Mouse (Mus musculus): ENCODE measurements around the gene Cela3b. TPM values are rescaled to one million over a fixed set of nuclear protein-coding genes. Genes with fewer than 3 reads are reported as not detected.

The Cela3b gene
- total RNA-seq (2023) = 0.64 TPM

DNA sequence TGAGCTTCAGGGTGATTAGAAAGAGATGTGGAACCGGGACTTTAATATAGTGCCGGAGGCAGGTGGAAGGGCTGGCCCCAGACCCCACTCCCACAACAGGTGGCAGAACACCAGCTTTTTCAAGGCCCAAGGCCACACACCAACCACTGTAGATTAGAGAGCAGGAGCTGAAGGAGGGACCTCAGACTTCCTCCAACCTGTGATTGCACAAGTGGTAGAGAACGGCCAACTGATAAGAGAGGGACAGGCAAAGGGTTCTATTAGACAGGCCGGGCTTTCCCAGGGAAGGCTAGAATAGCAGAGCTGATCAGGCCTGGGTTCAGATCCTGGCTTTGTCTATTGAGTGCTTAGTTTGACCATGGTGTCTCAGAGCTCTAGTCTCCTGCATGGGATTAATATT lies at the start of gene Cela3b:
TSS of gene Cela3b (minus strand) at position 39 of the 400 bp plus-strand sequence.

GRCm38 (mm10) chr4:137468260-137469080 lies 38.1 kb upstream of the Cela3b start, which contains the start of gene Hspg2:
TSS of gene Hspg2 (plus strand) at chr4:137468769.

DNA sequence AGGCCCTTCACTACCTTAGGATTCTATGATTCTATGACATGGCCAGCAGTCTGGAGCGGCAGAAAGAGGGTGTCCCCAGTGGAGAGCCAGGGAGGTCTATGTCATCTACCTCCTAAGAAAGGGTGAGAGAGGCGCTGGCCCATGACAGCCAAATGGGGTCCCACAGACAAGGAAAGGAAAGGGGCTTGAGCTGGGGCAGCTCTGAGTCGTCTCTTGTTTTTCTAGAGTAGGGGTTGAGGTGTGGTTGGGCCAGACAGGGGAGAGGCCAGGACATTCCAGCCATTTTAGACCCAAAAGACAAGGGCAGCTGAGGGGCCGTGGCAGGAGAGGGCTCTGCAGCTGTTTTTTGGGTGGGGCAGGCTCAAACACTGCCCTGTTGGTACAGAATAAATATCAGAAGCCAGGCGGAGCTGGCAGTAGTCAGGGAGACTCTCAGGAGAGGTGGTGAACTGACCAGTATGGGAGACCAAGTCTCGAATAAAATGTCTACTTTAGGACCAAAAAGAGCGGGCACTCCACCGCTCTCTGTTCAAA lies 23.0 kb upstream of the Cela3b start, which contains the start of gene 1700013G24Rik:
TSS of gene 1700013G24Rik (plus strand) at position 51 of the 534 bp plus-strand sequence.

GRCm38 (mm10) chr4:137409691-137410090 lies 20.6 kb downstream of the Cela3b start, which contains the start of gene Cela3a:
TSS of gene Cela3a (minus strand) at chr4:137409791.

Other genes with a start within 250 kb of the Cela3b start
- gene Wnt4, start 153.1 kb downstream of the Cela3b start, total RNA-seq (2023) = not detected
- gene Cdc42, start 72.8 kb downstream of the Cela3b start, total RNA-seq (2023) = 381 TPM
- gene Cela3a, start 20.7 kb downstream of the Cela3b start, total RNA-seq (2023) = not detected
- not detected for gene 1700013G24Rik, start 22.7 kb upstream of the Cela3b start, total RNA-seq (2023)
- gene Hspg2, start 38.2 kb upstream of the Cela3b start, total RNA-seq (2023) = 0.38 TPM
- gene Ldlrad2, start 144.0 kb upstream of the Cela3b start, total RNA-seq (2023) = not detected
- 199 TPM for gene Usp48, start 163.2 kb upstream of the Cela3b start, total RNA-seq (2023)
- 2.0 TPM for gene Rap1gap, start 234.2 kb upstream of the Cela3b start, total RNA-seq (2023)